Mouse (Mus musculus) lung, adult 2 months (tissue): ENCODE data around the gene Olfr95. TPM values are rescaled to one million over a fixed set of nuclear protein-coding genes. Genes with fewer than 3 reads are reported as not detected.
"Not testable (repeated sequence)": the region's sequence is repeated elsewhere in the genome, so short reads cannot be mapped to it uniquely, and the experiment has no call there.

Experiments used
- DNase-seq: peaks from one replicate; pipeline ENCODE4 v3.0.0; 2022
- H3K4me1 ChIP-seq: fragments of 200-500 bp; 2 replicates; pipeline ENCODE4 v1.6.1; 2011; ENCODE audit warnings: low read length; ENCODE audit not compliant: control insufficient read depth, insufficient read depth
- H3K4me3 ChIP-seq: fragments of 200-500 bp; replicated peaks from 2 replicates; pipeline ENCODE3; 2011; ENCODE audit warnings: low read depth, mild to moderate bottlenecking, control low read depth, low read length; ENCODE audit errors: extremely low read depth
- CTCF ChIP-seq: fragments of 200-500 bp; IDR thresholded peaks from 2 replicates; pipeline ENCODE4 v1.5.1; 2011; ENCODE audit warnings: mild to moderate bottlenecking, low read length, control low read depth; ENCODE audit not compliant: insufficient read depth
- POLR2A ChIP-seq: fragments of 200-500 bp; IDR thresholded peaks from 2 replicates; pipeline ENCODE4 v1.6.1; 2011; ENCODE audit warnings: low read depth, mild to moderate bottlenecking, control low read depth, low read length, borderline replicate concordance; ENCODE audit errors: extremely low read depth
- WGBS: fragments of 180-500 bp; shearing (Covaris S2); methylation state at CpG from one replicate; pipeline ENCODE4 v1.1.7; 2018; 5-methylcytosine and 5-hydroxymethylcytosine counted together
- polyA plus RNA-seq: library from polyadenylated mRNA; depleted of rRNA; stranded (reverse); fragments of >200 nt; gene quantifications from 2 replicates; pipeline ENCODE4 v1.2.3, GENCODE M21; 2012; rRNA removed

Olfr95 gene
- polyA plus RNA-seq = not detected in 2 replicates

DNA sequence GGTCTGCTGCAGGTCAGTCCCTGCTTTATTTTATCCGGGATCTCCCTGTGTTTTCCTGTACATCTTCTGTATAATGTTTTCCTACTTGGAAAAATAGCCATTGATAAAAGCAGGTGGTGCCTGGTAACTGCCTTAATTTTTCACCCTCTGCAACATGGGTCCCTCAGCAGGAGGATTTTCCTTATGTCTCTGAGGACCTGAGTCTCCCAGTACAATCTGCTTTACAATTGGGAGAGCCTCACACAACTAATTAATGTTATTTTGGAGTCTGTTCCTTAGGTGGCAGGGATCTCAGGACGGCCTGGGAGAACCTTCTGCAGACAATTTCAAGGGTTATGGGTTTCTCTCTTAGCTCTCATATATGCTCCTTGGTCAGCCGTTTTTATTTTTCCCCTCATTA is at the start of gene Olfr95:
Gene Olfr95 (minus strand): TSS at position 101 of the 400 bp plus-strand sequence.
- H3K4me3 ChIP-seq = no peak within 1 kb of the TSS
- no peak for TF ChIP-seq POLR2A
- no peak for TF ChIP-seq CTCF
- no peaks in the 10 kb centered on the region for H3K4me1 ChIP-seq
- WGBS = 63% methylated on average over 3 of the region's 3 CpGs
- DNase-seq = no peak

DNA sequence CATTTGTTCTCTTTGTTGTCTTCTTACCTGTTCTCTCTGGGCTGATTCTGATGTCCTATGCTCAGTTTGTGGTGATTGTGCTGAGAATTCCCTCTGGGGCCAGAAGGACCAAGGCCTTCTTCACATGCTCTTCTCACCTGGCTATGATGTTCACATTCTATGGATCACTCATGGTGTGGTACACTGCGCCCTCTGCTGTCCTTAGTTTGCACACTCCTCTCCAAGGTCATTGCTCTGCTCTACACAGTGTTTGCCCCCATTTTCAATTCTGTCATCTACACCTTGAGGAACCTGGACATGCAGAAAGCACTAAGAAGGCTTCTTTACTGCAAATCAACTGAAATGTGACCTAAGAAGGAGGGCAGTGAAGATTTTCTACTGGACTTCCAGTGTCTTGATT is 37.6 kb upstream of the Olfr95 start:
- 19% methylated on average over 1 of the region's 1 CpGs for WGBS
- no peak for DNase-seq
- TF ChIP-seq CTCF = peak; percentile 46; the same call in 1 of the 2 replicates
- no peak for TF ChIP-seq POLR2A
- H3K4me3 ChIP-seq = no peak overlapping the region
- no peaks in the 10 kb centered on the region for H3K4me1 ChIP-seq

DNA sequence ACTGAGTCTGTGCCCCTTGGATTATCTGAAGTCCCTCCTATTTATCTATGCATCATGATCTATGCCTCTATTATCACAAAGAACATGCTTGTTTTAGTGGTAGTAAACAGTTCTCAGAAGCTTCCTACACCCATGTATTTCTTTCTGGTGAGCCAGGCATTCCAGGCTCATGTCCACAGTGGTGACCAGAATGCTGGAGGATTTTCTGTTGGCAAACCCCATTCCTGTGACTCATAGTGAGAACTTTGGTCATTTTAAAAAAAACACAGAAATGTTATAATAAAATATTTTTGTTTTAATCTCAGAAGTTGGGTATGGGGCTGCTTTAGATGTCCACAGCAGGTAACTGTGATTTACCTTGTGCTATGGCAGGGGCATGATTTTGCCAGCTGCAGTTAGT is 36.5 kb upstream of the Olfr95 start:
- no peak for TF ChIP-seq CTCF
- no peak for TF ChIP-seq POLR2A
- H3K4me1 ChIP-seq = no peaks in the 10 kb centered on the region
- no peak overlapping the region for H3K4me3 ChIP-seq
- no peak for DNase-seq

DNA sequence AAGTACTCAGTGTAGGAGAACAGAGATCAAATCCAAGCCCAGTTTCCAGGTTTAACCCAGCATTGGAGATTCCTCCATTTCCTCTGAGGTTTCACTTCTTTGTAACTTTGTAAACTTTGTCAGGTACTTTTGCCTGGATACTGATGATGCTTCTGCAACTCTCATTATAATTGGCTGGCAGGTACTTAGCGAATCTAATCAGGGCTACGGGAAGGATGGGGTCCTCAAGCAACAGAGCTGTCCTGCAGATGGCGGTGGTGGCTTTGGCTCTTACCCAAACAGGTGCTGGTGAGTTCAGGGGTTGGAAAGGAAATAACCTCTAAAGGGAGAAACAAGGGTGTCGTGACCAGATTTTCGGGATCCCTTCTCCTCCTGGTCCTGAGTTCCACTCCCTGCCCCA is 33.8 kb upstream of the Olfr95 start:
- Histone ChIP-seq H3K4me1 (no peaks in the 10 kb centered on the region), H3K4me3 (no peak overlapping the region)
- DNase-seq = peak; percentile 6
- WGBS = 28% methylated on average over 5 of the region's 5 CpGs
- TF ChIP-seq POLR2A (no peak), CTCF (no peak)

DNA sequence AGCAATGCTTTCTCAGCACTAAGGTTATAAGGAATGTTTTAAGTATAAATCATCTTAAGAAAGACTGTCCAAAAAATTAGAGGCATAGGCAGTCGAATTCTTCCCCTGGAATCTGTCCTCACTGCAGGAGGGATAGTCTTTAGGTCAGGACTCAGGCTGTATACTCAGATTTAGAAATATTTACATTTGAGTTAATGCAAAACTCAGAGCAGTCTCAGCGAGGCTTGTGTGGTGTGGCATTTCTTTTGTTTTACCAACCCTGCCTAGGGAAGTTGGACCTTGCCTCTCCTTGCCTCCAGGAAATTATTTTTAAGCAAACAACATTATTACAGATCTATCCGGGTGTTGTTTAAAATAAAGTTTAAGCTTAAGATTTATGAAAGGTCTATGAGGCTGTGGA is 29.3 kb upstream of the Olfr95 start:
- H3K4me3 ChIP-seq = no peak overlapping the region
- TF ChIP-seq POLR2A (no peak), CTCF (no peak)
- DNase-seq = no peak
- WGBS = 21% methylated on average over 3 of the region's 3 CpGs
- H3K4me1 ChIP-seq = no peaks in the 10 kb centered on the region

DNA sequence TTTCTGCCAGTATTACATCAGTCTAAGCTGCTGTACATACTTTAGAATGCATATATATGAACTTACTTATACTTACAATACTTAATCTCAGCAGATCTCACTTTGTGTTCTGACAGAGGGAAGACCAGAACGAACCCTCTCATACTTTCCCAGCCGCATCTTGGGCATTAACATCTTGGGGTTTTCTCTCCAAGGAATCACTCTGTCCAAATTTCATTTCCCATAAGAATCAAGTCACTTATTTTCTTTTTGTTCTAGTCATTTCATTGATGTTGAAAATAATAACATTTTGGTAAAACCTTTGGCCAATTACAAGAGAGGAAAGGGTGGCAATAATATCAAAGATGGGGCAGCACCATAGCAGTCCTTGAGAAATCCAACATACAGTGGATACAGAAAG is 24.3 kb upstream of the Olfr95 start, which contains the start of gene Olfr97:
Gene Olfr97 (minus strand): TSS at position 101 of the 400 bp plus-strand sequence.
- 78% methylated on average over 2 of the region's 2 CpGs for WGBS

DNA sequence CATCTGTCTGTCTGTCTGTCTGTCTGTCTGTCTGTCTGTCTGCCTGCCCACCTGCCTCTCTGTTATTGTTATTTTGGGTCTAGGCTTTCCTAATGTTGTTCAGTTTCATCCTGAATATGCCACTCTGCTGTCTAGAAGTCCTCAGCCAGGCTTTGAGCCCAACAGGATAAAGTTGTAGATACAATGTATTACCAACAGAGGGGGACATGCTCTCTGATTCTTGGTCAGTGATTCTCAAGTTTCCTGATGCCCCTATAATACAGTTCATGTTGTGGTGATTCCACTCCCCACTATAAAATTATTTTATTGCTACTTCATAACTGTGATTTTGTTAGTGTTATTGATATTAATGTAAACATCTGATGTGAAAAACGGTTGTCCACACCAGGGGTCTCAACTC is 9.0 kb upstream of the Olfr95 start:
- Histone ChIP-seq H3K4me3 (no peak overlapping the region), H3K4me1 (no peaks in the 10 kb centered on the region)
- TF ChIP-seq POLR2A (no peak), CTCF (0 out of 2 replicates have a peak, but pooled peaks have one; percentile 2)
- no peak for DNase-seq
- WGBS = 29% methylated on average over 1 of the region's 1 CpGs

More for the DNA sequence above, 24.3 kb upstream of the Olfr95 start, which contains the start of gene Olfr97:
- H3K4me3 ChIP-seq, H3K4me1 ChIP-seq, DNase-seq: not testable (repeated sequence)

DNA sequence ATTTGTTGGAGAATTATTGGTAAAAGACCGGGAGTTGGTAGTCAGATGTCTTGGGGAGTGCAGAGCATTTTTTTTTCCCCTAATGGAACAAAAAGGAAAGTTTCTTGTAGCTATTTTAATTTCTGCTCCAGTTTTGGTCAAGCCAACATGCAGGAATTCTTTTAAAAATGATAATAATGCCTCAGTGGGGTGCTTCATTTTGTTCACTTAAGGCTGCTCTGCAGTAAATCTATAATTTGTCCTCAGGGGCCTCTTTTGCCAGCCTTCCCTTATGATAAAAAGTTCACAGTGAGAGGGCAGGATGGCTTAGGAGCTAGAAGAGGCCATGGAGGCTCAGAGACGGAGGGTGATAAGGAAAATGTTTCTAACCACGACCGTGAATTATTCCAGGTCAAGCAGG is 6.9 kb upstream of the Olfr95 start, which contains the start of gene Olfr96:
Gene Olfr96 (plus strand): TSS at position 301 of the 400 bp plus-strand sequence.
- 53% methylated on average over 4 of the region's 4 CpGs for WGBS
- H3K4me3 ChIP-seq = no peak within 1 kb of the TSS
- H3K4me1 ChIP-seq = no peaks in the 10 kb centered on the region
- no peak for DNase-seq
- TF ChIP-seq POLR2A = no peak
- no peak for TF ChIP-seq CTCF

DNA sequence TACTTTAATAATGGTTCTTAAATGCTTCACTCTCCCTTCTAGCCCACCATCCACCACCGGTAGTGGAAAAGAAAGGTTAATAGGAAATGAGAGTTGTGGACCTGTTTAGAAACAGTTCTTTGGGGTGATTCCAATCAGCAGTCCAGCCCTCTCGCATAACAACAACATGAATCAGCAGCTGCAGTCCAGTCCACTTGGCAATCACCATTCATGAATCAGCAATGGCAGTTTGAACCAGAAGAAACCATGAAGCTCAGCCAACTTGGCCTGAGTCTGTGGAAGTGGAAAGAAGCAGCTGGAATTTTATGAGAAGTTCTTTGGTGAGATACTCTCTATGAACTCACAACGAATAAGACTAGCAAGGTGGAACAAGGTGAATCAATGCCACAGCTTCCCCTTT is 5.6 kb upstream of the Olfr95 start:
- H3K4me3 ChIP-seq = no peak overlapping the region
- no peak for DNase-seq
- no peaks in the 10 kb centered on the region for H3K4me1 ChIP-seq
- whole genome bisulfite sequencing = 66% methylated on average over 3 of the region's 3 CpGs
- TF ChIP-seq CTCF = no peak

DNA sequence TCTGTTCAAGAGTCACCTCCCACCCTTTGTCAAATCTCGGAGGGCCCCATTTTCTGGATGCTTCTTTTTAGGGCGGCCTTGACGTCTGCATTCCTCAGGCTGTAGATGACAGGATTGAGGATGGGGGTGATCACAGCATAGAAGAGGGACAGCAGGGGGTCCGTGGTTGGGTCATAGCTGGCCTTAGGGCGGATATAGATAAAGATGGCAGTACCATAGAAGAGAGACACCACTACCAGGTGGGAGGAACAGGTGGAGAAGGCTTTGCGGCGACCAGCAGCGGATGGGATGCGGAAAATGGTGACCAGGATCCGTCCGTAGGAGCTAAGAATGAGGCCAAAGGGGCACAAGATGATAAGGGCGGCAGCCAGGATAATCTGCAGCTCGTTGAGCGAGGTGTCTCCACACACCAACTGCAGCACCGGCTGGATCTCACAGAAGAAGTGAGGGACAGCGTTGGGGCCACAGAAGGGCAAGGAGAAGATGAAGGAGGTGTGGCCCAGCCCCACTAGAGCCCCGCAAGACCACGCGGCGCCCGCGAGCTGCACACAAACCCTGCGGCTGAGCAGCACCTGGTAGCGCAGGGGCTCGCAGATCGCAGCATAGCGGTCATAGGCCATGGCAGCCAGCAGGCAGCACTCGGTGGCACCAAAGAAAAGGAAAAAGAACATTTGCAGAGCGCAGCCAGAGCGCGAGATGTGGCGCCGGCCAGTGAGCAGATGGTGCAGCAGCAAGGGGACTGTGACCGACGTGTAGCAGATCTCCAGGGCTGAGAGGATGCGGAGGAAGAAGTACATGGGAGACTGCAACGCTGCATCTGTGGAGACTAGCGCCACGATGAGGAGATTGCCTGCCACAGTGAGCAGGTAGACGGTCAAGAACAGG is 1.8 kb downstream of the Olfr95 start:
- WGBS = 16% methylated on average over 40 of the region's 40 CpGs
- H3K4me3 ChIP-seq = no peak overlapping the region
- DNase-seq = no peak
- no peak for TF ChIP-seq POLR2A
- TF ChIP-seq CTCF = no peak
- H3K4me1 ChIP-seq = no peaks in the 10 kb centered on the region
